Mouse (Mus musculus) layer of hippocampus, adult 2 months (tissue): ENCODE measurements at regions not wholly inside any gene's neighbourhood (a gene's known extent, or its start where the extent isn't known, plus 50 kb on each side); places are given as distances from the start of the nearest gene placed in this dataset.
"Not testable (repeated sequence)": the region's sequence is repeated elsewhere in the genome, so short reads cannot be mapped to it uniquely, and the experiment has no call there.

Experiments used
- DNase-seq, 2 experiments: peaks; one replicate each; pipeline ENCODE4 v3.0.0; 2022; ENCODE audit warnings: low spot score in 2 of 2
- H3K27ac ChIP-seq: fragments of 200-600 bp; 2 replicates; pipeline ENCODE4 v1.8.1; 2022
- H3K4me3 ChIP-seq: fragments of 200-600 bp; 2 replicates; pipeline ENCODE4 v1.8.1; 2022; ENCODE audit warnings: mild to moderate bottlenecking
- CTCF ChIP-seq: fragments of 200-600 bp; conservative IDR thresholded peaks from 2 replicates; pipeline ENCODE4 v1.8.1; 2022; ENCODE audit warnings: antibody characterized with exemption, mild to moderate bottlenecking, moderate library complexity

- Histone ChIP-seq H3K4me3 (no peak overlapping the region), H3K27ac (no peak overlapping the region)
- no peak for TF ChIP-seq CTCF
- DNase-seq = no peak
These were observed 59.1 kb upstream of the Chd2 start for GRCm38 (mm10) chr7:73600776-73601175.

GRCm38 (mm10) chr7:73600003-73600385, 58.4 kb upstream of the Chd2 start:
- DNase-seq, H3K27ac ChIP-seq, H3K4me3 ChIP-seq: not testable (repeated sequence)

DNA sequence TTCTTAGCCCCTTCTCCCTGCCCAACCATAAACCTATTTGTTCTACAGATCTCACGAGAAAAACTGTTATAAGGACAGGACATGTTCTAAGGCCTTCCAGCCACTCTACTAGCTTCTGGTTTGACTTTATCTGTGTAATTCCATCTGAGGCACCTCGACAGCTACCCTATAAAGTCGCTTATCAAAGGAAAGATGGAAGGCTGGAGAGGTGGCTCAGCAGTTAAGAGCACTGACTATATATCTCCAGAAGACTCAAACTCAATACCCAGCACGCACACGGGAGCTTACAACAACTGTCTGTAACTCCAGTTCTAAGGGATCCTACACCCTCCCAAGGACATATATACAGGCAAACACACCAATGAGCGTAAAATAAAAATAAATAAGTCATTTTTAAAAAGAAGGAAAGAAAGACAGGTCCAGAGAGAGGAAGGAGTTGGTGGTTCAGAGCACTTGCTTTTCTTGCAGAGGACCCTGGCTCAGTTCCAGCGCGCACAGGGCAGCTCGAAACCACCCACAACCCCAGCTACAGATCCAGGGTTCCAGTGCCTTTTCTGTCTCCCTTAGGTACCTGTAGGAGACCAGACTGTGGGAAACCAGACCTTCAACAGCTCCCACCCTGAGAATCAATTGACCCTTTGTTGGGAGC, 57.8 kb upstream of the Chd2 start:
- no peak for DNase-seq
- TF ChIP-seq CTCF = no peak

DNA sequence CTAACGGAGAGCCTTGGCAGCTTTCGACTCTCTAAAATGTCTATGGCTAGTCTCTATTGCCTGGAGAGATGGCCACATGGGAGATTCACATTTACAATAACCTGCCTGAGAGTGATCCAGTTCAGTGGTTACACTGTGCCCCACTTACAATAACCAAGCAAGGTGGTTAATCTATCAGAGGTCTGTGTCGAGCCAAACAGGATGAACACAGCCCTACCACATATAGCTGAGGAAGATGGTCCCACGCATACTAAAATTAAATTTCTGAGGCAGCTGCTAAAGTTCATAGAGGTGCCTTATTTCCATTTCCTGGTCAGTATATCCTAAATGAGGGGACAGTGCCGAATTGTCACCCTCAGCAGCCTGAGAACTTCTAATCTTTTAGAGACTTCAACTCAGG, 56.3 kb upstream of the Chd2 start:
- no peak for TF ChIP-seq CTCF
- no peak for DNase-seq
- Histone ChIP-seq H3K27ac (no peak overlapping the region), H3K4me3 (no peak overlapping the region)

More for the DNA sequence above, 57.8 kb upstream of the Chd2 start:
- H3K4me3 ChIP-seq = no peak overlapping the region
- H3K27ac ChIP-seq = no peak overlapping the region

GRCm38 (mm10) chr7:73596866-73597840, 55.5 kb upstream of the Chd2 start:
- H3K27ac ChIP-seq = 0 out of 2 replicates have a peak overlapping the region, but pooled peaks have one; percentile 36
- DNase-seq = no peak
- no peak for TF ChIP-seq CTCF
- no peak overlapping the region for H3K4me3 ChIP-seq

DNA sequence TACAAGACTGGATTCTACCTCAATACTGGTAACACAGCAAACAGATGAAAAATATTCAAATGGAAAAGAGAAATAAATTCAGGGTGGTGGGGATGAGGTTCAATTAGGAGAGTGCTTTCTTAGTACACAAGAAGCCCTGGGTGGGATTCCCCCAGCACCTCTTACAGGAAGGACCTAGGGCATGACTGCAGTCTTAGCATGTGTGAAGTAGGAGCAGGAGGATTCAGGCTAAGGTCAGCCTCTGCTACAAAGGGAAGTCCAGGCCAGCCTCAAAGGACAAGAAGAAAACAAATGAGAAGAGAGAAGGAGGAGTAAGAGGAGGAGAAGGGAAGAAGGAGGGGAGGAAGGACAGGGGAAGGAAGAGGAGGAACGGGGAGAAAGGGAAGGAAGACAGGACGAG, 54.8 kb upstream of the Chd2 start:
- Histone ChIP-seq H3K27ac (peak overlapping the region; percentile 95), H3K4me3 (no peak overlapping the region)
- no peak for TF ChIP-seq CTCF
- no peak for DNase-seq

GRCm38 (mm10) chr7:73595860-73596259, 54.2 kb upstream of the Chd2 start:
- TF ChIP-seq CTCF = no peak
- Histone ChIP-seq H3K27ac (peak overlapping the region; percentile 95), H3K4me3 (no peak overlapping the region)
- no peak for DNase-seq

- H3K4me3 ChIP-seq = peak overlapping the region; percentile 56
- no peak for TF ChIP-seq CTCF
- peak; percentile 70 to 82 for DNase-seq
- peak overlapping the region; percentile 95 for H3K27ac ChIP-seq
These were observed 53.7 kb upstream of the Chd2 start for GRCm38 (mm10) chr7:73595140-73595825.

DNA sequence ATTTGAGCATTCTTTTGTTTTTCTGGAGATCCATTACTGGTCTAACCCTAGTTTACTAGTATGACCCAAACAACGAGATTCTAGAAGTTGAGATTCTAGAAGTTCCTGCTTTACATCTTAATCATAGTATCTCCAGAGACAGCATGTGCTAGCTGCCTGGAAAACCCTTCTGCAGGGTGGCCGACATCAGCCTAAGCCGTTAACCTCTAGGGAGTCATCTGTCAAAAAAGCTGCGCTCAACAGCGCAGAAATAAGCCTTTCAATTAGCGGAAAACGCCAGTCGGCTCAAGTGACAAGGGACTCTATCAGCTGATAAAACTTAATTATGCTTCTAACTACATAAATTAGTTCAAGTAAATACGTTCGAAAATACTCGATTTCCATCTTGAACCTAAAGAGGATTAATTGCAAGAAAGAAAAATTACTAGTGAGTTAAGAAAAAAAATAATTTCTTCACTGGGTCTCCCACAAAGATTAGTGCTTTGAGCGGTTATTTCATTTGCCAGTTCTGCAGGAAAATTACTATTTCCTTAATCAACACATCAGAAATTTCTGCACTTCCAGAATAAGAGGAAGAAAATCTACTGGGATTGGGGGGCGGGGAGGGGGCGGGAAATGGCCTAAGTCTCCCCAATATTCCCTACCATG, 53.0 kb upstream of the Chd2 start:
- peak overlapping the region; percentile 95 for H3K27ac ChIP-seq
- no peak for TF ChIP-seq CTCF
- peak overlapping the region; percentile 56 for H3K4me3 ChIP-seq
- DNase-seq = no peak

GRCm38 (mm10) chr7:73593645-73594385, 52.2 kb upstream of the Chd2 start:
- TF ChIP-seq CTCF = no peak
- no peak overlapping the region; the same call in 1 of the 2 replicates for H3K27ac ChIP-seq
- no peak overlapping the region for H3K4me3 ChIP-seq
- no peak for DNase-seq

DNA sequence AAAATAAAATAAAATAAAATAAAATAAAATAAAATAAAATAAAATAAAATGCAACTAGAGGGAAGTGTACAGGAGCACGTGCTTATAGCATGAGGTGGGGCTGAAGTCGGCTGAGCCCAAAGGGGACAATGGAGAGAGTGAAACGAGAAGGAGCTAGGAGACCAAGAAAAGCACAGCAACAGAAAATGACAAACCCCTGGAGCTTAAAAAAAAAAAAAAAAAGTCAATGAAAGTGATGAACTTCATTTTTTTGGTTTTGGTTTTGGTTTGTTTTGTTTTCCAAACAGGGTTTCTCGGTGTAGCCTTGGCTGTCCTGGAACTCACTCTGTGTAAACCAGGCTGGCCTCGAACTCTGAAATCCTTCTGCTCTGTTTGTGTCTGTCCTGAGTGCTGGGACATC, 51.2 kb upstream of the Chd2 start:
- H3K27ac ChIP-seq = no peak overlapping the region
- no peak for DNase-seq
- H3K4me3 ChIP-seq = no peak overlapping the region
- no peak for TF ChIP-seq CTCF
